Mouse (Mus musculus) regulatory T cell (primary cell): Measurements from ENCODE around the gene Pdyn.

Experiments
- in situ Hi-C: fragments of 300-600 bp; cut with MboI, MseI; formaldehyde crosslinking; loops from one replicate; pipeline ENCODE4 v1.15.1; 2025; ENCODE audit warnings: high pct_unique_total_duplicates

Pdyn gene

DNA sequence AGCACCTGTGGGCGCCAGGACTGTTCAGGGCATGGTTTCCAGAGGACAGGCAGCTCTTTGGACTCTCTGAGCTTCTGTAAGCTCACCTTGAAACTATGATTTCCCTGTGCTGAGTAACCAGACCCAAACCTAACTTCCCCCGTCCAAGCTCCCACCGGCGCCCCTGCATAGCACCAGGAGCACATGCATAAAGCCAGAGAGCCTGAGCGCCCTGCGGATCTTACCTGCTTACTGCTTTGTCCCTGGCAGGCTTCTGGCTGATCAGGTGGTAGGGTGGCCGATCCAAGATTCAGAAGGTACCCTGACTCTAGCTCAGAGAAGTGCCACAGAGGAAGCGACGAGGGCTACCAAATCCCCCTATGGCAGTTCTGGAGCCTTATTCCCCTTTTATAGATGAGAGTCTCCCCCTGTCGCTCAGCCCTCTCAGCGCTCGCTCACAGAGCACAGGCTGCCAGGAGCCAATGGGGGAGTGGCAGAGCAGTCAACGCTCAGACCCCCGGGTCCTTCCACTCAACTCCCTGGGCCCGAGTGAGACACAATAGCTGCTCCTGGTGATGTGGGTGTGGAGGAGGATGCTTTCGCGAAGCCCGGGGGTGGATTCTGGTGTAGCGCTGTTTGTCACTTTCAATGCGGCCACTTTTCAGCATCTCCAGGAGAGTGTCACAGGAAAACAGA, at the start of gene Pdyn:
TSS of gene Pdyn (minus strand) at position 361 of the 675 bp plus-strand sequence.
- in situ Hi-C loops: no loop called here

GRCm38 (mm10) chr2:129742016-129742415, 42.4 kb upstream of the Pdyn start:
- in situ Hi-C loops: no loop called here

GRCm38 (mm10) chr2:129740515-129740914, 40.9 kb upstream of the Pdyn start:
- in situ Hi-C loops: no loop called here

DNA sequence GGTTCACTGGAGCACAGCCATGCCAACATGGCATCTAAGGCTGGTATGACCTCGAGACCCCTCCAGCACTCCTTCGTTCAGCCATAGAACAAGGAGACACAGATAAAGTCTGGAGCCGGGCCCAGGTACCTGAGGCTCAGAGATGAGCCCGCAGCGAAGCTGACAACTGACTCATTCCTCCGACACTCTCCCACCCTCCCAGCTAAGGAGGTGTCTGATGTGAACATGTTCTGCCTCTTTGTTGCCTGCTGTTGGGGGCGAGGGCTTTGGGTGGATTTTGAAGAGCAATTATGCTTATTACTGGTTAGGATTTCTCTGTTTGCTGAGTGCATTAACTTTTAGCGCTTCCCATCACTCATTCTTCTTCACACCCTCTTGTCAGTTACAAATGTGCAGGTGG, 34.4 kb upstream of the Pdyn start:
- in situ Hi-C loops: no loop called here

- in situ Hi-C loops: no loop called here
These were observed 30.0 kb upstream of the Pdyn start for GRCm38 (mm10) chr2:129729681-129730080.

GRCm38 (mm10) chr2:129715671-129716070, 16.0 kb upstream of the Pdyn start:
- in situ Hi-C loops: no loop called here

- in situ Hi-C loops: loop anchor here (5.0 kb wide), 1 partner anchor 34 kb away; no protein-coding TSS in a partner anchor
These were observed 13.4 kb upstream of the Pdyn start for GRCm38 (mm10) chr2:129713026-129713544.

GRCm38 (mm10) chr2:129696059-129696458, 3.6 kb downstream of the Pdyn start:
- in situ Hi-C loops: no loop called here

- in situ Hi-C loops: no loop called here
These were observed 5.3 kb downstream of the Pdyn start for GRCm38 (mm10) chr2:129694303-129694702.

GRCm38 (mm10) chr2:129692694-129693093, 7.0 kb downstream of the Pdyn start:
- in situ Hi-C loops: no loop called here

GRCm38 (mm10) chr2:129689694-129690093, 9.9 kb downstream of the Pdyn start:
- in situ Hi-C loops: no loop called here

DNA sequence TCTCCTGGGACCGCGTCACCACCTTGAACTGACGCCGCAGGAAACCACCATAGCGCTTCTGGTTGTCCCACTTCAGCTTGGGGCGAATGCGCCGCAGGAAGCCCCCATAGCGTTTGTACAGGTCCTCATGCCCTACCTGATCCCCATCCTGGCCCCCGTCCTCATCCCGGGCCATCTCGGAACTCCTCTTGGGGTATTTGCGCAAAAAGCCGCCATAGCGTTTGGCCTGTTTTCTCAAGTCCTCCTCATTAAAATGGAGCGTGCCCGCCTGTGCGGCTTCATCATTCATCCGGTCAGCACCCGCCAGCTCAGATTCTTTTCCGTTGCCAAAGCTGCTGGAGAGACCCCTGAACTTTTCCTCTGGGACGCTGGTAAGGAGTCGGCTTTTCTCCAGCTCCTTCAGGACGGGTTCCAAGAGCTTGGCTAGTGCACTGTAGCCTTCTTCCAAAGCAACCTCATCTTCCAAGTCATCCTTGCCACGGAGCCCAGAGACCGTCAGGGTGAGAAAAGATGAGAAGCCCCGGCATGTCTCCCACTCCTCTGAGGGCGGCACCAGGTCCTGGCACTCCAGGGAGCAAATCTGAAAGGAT, 11.5 kb downstream of the Pdyn start:
- in situ Hi-C loops: no loop called here

DNA sequence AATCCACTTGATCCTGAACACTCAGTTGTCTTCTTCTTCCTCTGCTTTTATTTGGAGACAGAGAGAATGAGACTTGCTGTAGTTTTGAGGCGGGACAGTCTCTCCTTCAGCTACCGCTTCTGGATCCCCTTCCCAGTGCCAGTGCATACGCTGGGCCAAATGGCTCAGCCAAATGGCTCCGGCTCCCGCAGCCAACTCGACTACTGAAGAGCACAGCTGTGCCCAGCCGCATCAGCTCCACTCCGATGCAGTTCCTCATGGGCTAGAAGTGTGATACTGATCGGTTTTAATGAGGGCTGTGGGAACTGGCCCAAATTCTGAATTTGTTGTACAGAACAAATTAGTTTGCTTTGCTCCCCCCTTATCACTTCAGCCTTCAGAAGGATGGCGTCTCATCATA, 12.7 kb downstream of the Pdyn start:
- in situ Hi-C loops: no loop called here

DNA sequence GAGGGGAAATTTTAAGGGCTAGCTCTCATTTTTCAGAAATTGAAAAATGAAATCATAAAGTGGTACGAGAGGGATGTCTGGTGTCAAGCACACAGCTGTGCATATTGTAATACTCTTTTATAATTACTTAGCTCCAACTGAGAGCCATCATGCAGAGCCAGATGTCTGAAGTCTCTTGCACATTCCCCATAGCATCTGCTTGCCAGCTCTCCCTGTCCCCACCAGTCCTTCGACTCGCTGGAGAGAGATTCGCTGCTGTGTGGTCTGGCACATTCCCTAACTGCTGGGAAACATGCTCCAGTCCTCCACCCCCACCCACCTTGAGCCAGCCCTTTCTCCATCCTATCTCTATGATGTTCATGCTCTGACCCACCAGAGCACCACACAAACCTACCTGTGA, 15.6 kb downstream of the Pdyn start:
- in situ Hi-C loops: no loop called here

GRCm38 (mm10) chr2:129680236-129680635, 19.4 kb downstream of the Pdyn start:
- in situ Hi-C loops: no loop called here

DNA sequence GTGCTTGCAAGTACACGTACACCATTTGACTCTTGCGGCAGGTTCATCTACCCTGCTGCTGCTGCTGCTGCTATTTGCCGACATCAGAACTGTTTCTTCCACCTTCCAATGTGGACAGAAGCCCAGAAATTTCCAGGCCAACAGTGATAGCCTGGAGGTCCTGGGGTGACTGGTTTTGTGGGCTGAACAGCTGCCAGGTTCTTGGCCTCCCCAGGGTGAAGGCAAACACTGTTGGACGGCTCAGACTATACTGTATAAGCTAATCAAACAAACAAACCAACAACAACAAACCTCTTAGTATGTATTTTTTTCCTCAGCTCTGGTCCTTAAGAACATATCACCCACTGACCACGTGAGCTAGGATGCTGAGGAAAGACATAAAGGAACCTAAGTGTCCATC, 20.6 kb downstream of the Pdyn start:
- in situ Hi-C loops: loop anchor here (5.0 kb wide), 1 partner anchor 193 kb away; no protein-coding TSS in a partner anchor

DNA sequence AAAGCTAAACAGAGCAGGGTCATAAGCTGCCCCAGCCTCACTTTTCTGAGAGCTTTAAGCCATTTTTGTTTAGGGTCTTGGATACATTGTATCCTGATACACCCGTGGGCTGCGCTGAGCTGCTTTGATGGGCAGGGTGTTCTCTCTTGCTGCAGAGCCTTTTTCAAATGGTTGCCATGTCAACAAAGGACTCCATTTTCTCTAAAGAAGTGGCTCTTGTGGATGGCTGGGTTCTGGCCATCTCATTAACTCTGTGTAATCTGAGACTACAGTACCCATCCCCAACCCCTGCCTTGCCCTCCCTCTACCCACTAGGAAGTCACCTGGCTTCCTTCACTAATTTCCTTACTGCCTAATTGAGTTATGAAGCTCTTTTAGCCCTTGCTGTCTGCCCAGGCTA, 22.0 kb downstream of the Pdyn start:
- in situ Hi-C loops: loop anchor here (5.0 kb wide), 1 partner anchor 195 kb away; no protein-coding TSS in a partner anchor

DNA sequence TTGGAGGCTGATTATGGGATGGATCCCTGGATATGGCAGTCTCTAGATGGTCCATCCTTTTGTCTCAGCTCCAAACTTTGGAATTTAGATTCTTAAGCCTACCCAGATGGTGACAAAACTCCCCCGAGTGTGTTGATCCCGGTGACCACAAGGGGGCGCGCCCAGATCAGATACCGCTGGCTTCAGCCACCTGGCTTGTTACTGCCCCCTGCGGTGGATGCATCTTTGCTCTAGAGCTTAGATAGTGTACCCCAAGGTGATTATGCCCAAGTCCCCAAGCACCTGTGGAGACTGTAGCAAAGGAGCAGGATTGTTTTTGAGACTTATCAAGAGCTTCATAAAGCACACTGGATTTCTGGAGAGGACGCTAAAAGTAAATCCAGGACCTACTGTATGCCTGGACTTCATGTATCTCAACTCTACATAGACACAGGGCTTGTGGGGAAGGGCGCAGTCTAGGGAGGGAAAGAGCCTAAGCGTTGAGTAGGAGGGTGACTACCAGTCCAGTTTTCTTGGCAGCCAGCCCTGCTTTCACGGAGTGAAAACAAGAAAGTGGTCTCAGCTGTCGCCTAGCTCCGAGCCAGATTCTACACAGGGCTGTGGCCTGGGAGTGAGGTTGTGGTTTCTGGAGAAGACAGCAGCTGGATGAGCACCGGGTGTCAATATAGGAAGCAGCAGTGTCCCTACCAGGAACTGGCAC, 24.6 kb downstream of the Pdyn start:
- in situ Hi-C loops: loop anchor here (5.0 kb wide), 1 partner anchor 197 kb away; no protein-coding TSS in a partner anchor

DNA sequence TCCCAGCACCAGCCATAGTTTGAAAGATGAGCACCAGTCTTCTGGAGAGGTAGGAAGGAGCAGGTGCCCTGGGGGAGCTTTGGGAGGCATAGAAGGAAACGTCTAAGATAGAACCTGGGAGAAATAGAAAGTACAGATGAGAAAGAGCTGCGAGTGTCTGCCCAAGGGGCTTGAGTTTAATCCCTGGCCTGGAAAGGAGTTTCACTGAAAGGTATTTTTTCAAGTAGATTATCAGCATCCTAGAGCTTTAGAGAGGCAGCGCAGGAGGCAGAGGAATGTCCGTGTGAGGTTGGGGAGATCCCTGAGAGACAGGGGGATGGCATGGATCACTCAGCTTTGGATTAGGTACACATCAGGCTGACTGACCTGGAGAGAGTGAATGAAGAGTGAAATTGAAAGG, 27.7 kb downstream of the Pdyn start:
- in situ Hi-C loops: no loop called here

GRCm38 (mm10) chr2:129662484-129662883, 37.2 kb downstream of the Pdyn start:
- in situ Hi-C loops: no loop called here

- in situ Hi-C loops: no loop called here
These were observed 39.6 kb downstream of the Pdyn start for GRCm38 (mm10) chr2:129660020-129660419.

DNA sequence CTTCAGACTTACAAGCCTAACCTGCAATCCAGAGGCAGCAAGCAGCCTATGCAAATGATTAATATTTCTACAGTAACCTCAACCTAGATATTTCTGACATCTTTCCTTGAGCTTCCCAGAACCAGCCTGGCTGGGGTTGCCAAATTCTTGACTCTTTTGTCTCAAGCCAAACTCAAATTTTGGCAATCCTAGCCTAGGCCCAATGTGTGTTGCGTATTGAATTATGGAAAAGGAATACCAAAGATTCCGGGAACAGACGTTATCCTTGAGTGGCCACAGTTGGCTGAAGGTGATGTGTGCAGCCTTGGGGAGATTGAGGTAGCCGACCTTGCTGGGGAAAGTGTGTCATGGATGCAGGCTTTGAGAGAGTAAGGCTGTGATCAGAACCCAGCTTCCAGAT, 40.8 kb downstream of the Pdyn start:
- in situ Hi-C loops: no loop called here
